Mouse (Mus musculus) gastrocnemius, postnatal 10 days (tissue): ENCODE data around the gene Cdkn1a. TPM values are rescaled to one million over a fixed set of nuclear protein-coding genes. Genes with fewer than 3 reads are reported as not detected.
"Not testable (repeated sequence)": the region's sequence is repeated elsewhere in the genome, so short reads cannot be mapped to it uniquely, and the experiment has no call there.

ENCODE experiments used
- DNase-seq: peaks from one replicate; pipeline ENCODE4 v3.0.0; 2021; ENCODE audit warnings: mixed read lengths
- total RNA-seq, 2 experiments: library from RNA; stranded (reverse); gene quantifications; 2 replicates each; pipeline ENCODE4 v1.2.3; 2021

Gene Cdkn1a
- total RNA-seq, 2 experiments from 2014 or later = 43.0 to 46.3 TPM

- DNase-seq = no peak
Measured at GRCm38 (mm10) chr17:29081618-29082381, 9.0 kb upstream of the Cdkn1a start.

GRCm38 (mm10) chr17:29083586-29083985 is 7.2 kb upstream of the Cdkn1a start:
- DNase-seq = no peak

GRCm38 (mm10) chr17:29084656-29085055 is 6.1 kb upstream of the Cdkn1a start:
- no peak for DNase-seq

- no peak for DNase-seq
Measured at GRCm38 (mm10) chr17:29085266-29085665, 5.5 kb upstream of the Cdkn1a start.

GRCm38 (mm10) chr17:29086916-29087315 is 3.9 kb upstream of the Cdkn1a start:
- DNase-seq = no peak

- no peak for DNase-seq
Measured at GRCm38 (mm10) chr17:29091348-29091944, 670 bp downstream of the Cdkn1a start.

- no peak for DNase-seq
Measured at GRCm38 (mm10) chr17:29092497-29092896, 1.7 kb downstream of the Cdkn1a start.

- DNase-seq = peak; percentile 77
Measured at GRCm38 (mm10) chr17:29093110-29093952, 2.6 kb downstream of the Cdkn1a start.

- DNase-seq = no peak
Measured at GRCm38 (mm10) chr17:29093961-29094309, 3.2 kb downstream of the Cdkn1a start.

- peak; percentile 70 for DNase-seq
Measured at GRCm38 (mm10) chr17:29094310-29095181, 3.8 kb downstream of the Cdkn1a start.

GRCm38 (mm10) chr17:29095201-29095733 is 4.5 kb downstream of the Cdkn1a start:
- DNase-seq = peak; percentile 97

GRCm38 (mm10) chr17:29096245-29096644 is 5.5 kb downstream of the Cdkn1a start:
- DNase-seq = no peak

- no peak for DNase-seq
Measured at GRCm38 (mm10) chr17:29096851-29097561, 6.2 kb downstream of the Cdkn1a start.

GRCm38 (mm10) chr17:29098291-29098690 is 7.5 kb downstream of the Cdkn1a start:
- no peak for DNase-seq

- no peak for DNase-seq
Measured at GRCm38 (mm10) chr17:29099076-29099475, 8.3 kb downstream of the Cdkn1a start.

- DNase-seq = no peak
Measured at GRCm38 (mm10) chr17:29100627-29101026, 9.9 kb downstream of the Cdkn1a start.

- DNase-seq = not testable (repeated sequence)
Measured at GRCm38 (mm10) chr17:29110356-29110755, 19.6 kb downstream of the Cdkn1a start.

- no peak for DNase-seq
Measured at GRCm38 (mm10) chr17:29111332-29111731, 20.6 kb downstream of the Cdkn1a start.

- DNase-seq = no peak
Measured at GRCm38 (mm10) chr17:29113591-29114352, 23.0 kb downstream of the Cdkn1a start, which contains the start of gene Rab44. Gene Rab44, plus strand, starts transcription at chr17:29114145.

- DNase-seq = no peak
Measured at GRCm38 (mm10) chr17:29116023-29116422, 25.2 kb downstream of the Cdkn1a start.
